Mouse (Mus musculus) stomach, postnatal 0 days (tissue): Measurements from ENCODE around the gene Gm11172.

ENCODE experiments used
- CTCF ChIP-seq: IDR thresholded peaks from 2 replicates; pipeline ENCODE4 v1.5.1; 2016; ENCODE audit warnings: antibody characterized with exemption, low read depth, mild to moderate bottlenecking, moderate library complexity
- EP300 ChIP-seq: optimal IDR thresholded peaks from 2 replicates; pipeline ENCODE3; 2016; ENCODE audit warnings: antibody characterized with exemption

GRCm38 (mm10) chr16:10787548-10788058 is 25.1 kb upstream of the Gm11172 start:
- TF ChIP-seq CTCF (no peak; the same call in 1 of the 2 replicates), EP300 (no peak)
